Mouse (Mus musculus): Measurements from ENCODE around the gene Jkamp. TPM values are rescaled to one million over a fixed set of nuclear protein-coding genes. Genes with fewer than 3 reads are reported as not detected.

Jkamp gene
- polyA plus RNA-seq, 1 experiment: 7.9 TPM

- no peak for TF ChIP-seq FLI1 (IDR thresholded peaks at IDR 0.05; ENCODE audit: low read length)
- TF ChIP-seq GATA1 (IDR thresholded peaks at IDR 0.05; ENCODE audit: borderline replicate concordance, low read length): no peak
- H3K27me3 ChIP-seq (replicated peaks): peaks cover 20% of the 10 kb centered on the region
- no peaks in the 10 kb centered on the region for H3K36me3 ChIP-seq (replicated peaks; ENCODE audit: low read length)
- peak overlapping the region; percentile 96 for H3K4me3 ChIP-seq (replicated peaks)
- H3K4me1 ChIP-seq: peaks cover 34% of the 10 kb centered on the region
- no peaks in the 10 kb centered on the region for H3K9me3 ChIP-seq
These were observed 947 bp upstream of the Jkamp start for GRCm38 (mm10) chr12:72084261-72085023.

DNA sequence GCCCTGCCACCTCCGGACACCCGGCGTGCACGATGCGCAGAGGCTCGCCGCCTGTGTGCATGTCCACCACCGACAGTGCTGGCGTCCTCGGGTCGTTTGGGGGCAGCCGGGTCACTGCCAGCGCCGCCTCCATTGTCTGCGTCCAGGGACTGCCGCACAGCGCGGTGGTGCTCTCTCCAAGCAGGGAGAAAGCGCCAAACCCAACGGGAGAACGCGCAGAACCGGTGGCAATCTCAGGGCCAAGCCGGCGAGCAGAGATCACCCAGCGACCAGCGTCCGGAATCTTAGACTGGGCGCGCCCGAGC is 413 bp upstream of the Jkamp start:
- Histone ChIP-seq H3K4me3 (replicated peaks) (peak overlapping the region; percentile 96), H3K36me3 (replicated peaks; ENCODE audit: low read length) (peaks cover 4% of the 10 kb centered on the region), H3K27me3 (replicated peaks) (peaks cover 16% of the 10 kb centered on the region), H3K9me3 (no peaks in the 10 kb centered on the region), H3K4me1 (peaks cover 34% of the 10 kb centered on the region)
- TF ChIP-seq FLI1 (IDR thresholded peaks at IDR 0.05; ENCODE audit: low read length) (no peak), GATA1 (IDR thresholded peaks at IDR 0.05; ENCODE audit: borderline replicate concordance, low read length) (no peak)

DNA sequence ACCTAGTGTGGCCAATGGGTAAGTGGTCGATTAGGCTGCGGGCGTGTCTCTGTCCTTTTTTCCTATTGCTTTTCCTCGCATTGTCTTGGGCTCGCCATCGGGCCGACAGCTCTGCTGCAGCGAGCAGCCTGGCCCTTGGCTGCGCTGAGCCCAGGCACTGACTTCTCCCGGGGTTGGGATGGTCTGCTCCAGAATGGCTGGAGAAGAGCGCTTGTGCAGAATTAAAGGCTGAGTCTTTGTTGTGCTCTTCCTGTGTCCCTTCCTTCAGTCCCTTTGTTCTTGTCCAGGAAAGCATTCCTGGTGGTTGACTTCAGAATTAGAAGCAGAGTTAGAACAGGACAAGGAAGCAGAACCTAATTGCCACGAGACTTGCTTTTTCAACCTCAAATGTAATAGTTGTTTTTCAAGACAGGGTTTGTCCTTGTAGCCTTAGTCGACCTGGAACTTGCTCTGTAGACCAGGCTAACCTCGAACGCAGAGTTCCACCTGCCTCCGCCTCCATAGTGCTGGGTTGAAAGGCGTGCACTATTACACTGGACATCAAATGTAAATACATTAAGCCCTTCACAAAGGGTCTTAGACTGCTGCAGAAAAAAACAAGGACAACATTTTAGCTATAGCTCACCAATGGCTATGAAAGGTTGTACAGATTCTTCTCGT is 907 bp downstream of the Jkamp start:
- H3K4me3 ChIP-seq (replicated peaks): peak overlapping the region; percentile 96
- H3K36me3 ChIP-seq (replicated peaks; ENCODE audit: low read length): peaks cover 14% of the 10 kb centered on the region
- H3K4me1 ChIP-seq: peaks cover 34% of the 10 kb centered on the region
- TF ChIP-seq GATA1 (IDR thresholded peaks at IDR 0.05; ENCODE audit: borderline replicate concordance, low read length) (no peak), FLI1 (IDR thresholded peaks at IDR 0.05; ENCODE audit: low read length) (no peak)
- peaks cover 10% of the 10 kb centered on the region for H3K27me3 ChIP-seq (replicated peaks)
- H3K9me3 ChIP-seq: no peaks in the 10 kb centered on the region

DNA sequence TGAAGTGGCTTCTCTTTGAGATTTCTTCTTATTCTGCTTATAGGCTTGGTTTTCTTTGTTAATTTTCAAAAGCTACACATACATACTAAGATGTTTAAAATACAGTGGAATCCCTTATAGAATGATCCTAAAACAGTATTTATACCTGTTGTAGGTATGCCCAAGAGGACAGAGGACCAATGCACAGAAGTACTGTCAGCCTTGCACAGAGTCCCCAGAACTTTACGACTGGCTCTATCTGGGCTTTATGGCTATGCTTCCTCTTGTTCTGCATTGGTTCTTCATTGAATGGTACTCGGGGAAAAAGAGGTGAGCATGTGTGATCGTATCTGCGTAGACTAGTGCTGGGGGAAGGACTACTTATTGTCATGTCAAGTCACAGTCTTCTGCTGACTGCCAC is 4.4 kb downstream of the Jkamp start:
- Histone ChIP-seq H3K4me3 (replicated peaks) (no peak overlapping the region), H3K36me3 (replicated peaks; ENCODE audit: low read length) (peaks cover 49% of the 10 kb centered on the region), H3K4me1 (peaks cover 21% of the 10 kb centered on the region), H3K9me3 (0 out of 2 replicates have a peak, but pooled peaks cover 3% of the 10 kb centered on the region), H3K27me3 (replicated peaks) (peaks cover 1% of the 10 kb centered on the region)
- TF ChIP-seq FLI1 (IDR thresholded peaks at IDR 0.05; ENCODE audit: low read length): no peak

GRCm38 (mm10) chr12:72096966-72097365 is 11.6 kb downstream of the Jkamp start:
- TF ChIP-seq FLI1 (IDR thresholded peaks at IDR 0.05; ENCODE audit: low read length) (no peak), GATA1 (IDR thresholded peaks at IDR 0.05; ENCODE audit: borderline replicate concordance, low read length) (no peak)
- 0 out of 2 replicates have a peak, but pooled peaks cover 3% of the 10 kb centered on the region for H3K9me3 ChIP-seq
- peaks cover 90% of the 10 kb centered on the region for H3K36me3 ChIP-seq (replicated peaks; ENCODE audit: low read length)
- H3K4me1 ChIP-seq: 0 out of 2 replicates have a peak, but pooled peaks cover 4% of the 10 kb centered on the region
- no peaks in the 10 kb centered on the region for H3K27me3 ChIP-seq (replicated peaks)
- no peak overlapping the region for H3K4me3 ChIP-seq (replicated peaks)

- no peaks in the 10 kb centered on the region for H3K9me3 ChIP-seq
- H3K36me3 ChIP-seq (replicated peaks; ENCODE audit: low read length): peaks cover 33% of the 10 kb centered on the region
- TF ChIP-seq FLI1 (IDR thresholded peaks at IDR 0.05; ENCODE audit: low read length): no peak
- TF ChIP-seq GATA1 (IDR thresholded peaks at IDR 0.05; ENCODE audit: borderline replicate concordance, low read length): no peak
- H3K27me3 ChIP-seq (replicated peaks): peaks cover 7% of the 10 kb centered on the region
- no peak overlapping the region for H3K4me3 ChIP-seq (replicated peaks)
- peaks cover 16% of the 10 kb centered on the region for H3K4me1 ChIP-seq
These were observed 17.4 kb downstream of the Jkamp start for GRCm38 (mm10) chr12:72102776-72103175.

- peaks cover 26% of the 10 kb centered on the region for H3K36me3 ChIP-seq (replicated peaks; ENCODE audit: low read length)
- H3K9me3 ChIP-seq: no peaks in the 10 kb centered on the region
- peaks cover 9% of the 10 kb centered on the region for H3K27me3 ChIP-seq (replicated peaks)
- no peak for TF ChIP-seq FLI1 (IDR thresholded peaks at IDR 0.05; ENCODE audit: low read length)
- no peak for TF ChIP-seq GATA1 (IDR thresholded peaks at IDR 0.05; ENCODE audit: borderline replicate concordance, low read length)
- H3K4me1 ChIP-seq: peaks cover 16% of the 10 kb centered on the region
- no peak overlapping the region for H3K4me3 ChIP-seq (replicated peaks)
These were observed 18.6 kb downstream of the Jkamp start for GRCm38 (mm10) chr12:72104027-72104426.

- Histone ChIP-seq H3K4me1 (peaks cover 16% of the 10 kb centered on the region), H3K36me3 (replicated peaks; ENCODE audit: low read length) (peaks cover 19% of the 10 kb centered on the region), H3K27me3 (replicated peaks) (peaks cover 10% of the 10 kb centered on the region), H3K9me3 (no peaks in the 10 kb centered on the region), H3K4me3 (replicated peaks) (peak overlapping the region; percentile 31)
- TF ChIP-seq GATA1 (IDR thresholded peaks at IDR 0.05; ENCODE audit: borderline replicate concordance, low read length) (no peak), FLI1 (IDR thresholded peaks at IDR 0.05; ENCODE audit: low read length) (no peak)
These were observed 19.3 kb downstream of the Jkamp start for GRCm38 (mm10) chr12:72104525-72105281.

DNA sequence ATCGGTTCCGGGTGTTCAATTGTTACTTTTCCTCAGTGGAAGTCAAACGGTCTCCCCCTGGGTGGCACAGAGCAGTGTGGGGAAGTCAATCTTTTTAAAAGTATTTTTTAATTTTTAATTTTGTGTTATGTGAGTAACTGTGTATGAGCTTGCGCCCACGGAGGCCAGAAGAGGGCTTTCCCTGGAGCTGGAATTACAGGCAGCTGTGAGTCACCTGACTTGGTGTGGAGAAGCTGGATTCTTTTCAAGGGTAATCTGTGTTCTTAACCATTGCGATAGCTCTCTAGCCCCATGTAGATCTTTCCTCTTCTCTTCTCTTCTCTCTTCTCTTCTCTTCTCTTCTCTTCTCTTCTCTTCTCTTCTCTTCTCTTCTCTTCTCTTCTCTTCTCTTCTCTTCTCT is 29.7 kb downstream of the Jkamp start:
- TF ChIP-seq GATA1 (IDR thresholded peaks at IDR 0.05; ENCODE audit: borderline replicate concordance, low read length) (no peak), FLI1 (IDR thresholded peaks at IDR 0.05; ENCODE audit: low read length) (no peak)
- Histone ChIP-seq H3K36me3 (replicated peaks; ENCODE audit: low read length) (no peaks in the 10 kb centered on the region), H3K9me3 (no peaks in the 10 kb centered on the region), H3K4me3 (replicated peaks) (no peak overlapping the region), H3K27me3 (replicated peaks) (peaks cover 11% of the 10 kb centered on the region), H3K4me1 (peaks cover 4% of the 10 kb centered on the region; the same call in 1 of the 2 replicates)

Measured in megakaryocyte, embryonic 14.5 days (primary cell).